11 mouse cellular contexts compared by ENCODE assay signal in the genomic region with DNA sequence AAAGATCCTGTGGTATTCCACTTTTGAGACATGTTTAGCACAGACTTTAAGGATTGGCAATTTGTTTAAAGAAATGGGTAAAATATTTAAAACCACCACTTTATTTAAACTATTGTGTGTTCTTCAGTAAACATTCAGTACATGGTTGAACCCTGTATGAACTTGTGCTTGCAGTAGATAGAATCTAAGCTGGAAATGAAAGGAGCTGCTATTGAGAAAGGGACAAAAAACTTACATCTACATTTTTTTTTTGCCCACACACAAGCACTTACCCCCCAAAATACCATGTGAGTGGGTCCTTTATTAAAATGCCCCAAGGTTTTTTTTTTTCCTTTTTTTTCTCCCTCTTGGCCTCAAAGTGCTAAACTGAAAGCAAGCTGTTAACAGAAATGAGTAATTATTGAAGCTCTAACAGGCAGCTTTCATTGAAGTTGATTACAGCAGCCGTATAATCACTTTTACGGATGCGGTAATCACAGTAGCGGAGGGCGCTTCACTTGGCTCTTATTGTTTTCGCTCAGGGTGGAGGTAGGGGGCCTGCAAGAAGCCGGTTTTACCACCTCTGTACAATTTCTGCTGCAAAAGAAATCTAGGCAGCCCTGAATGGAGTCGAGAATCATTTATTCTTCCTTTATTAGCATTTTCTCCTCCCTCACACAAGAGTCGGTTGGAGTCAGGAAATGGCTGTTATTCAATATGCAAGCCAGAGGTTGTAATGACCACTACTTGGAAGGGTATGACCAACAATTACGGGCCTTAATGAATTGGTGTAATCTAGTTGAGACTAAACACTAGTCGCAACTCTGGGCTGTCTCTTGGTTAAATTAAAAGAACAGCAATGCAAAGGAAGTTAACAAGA.
A peak's percentile ranks its signal among the peaks of the same experiment; 100 is the strongest.
DNase-seq lines count a peak whose midpoint lies in the region; ATAC-seq lines count a peak whose summit lies in the region.
"Had no signal": no experiment of that assay in that cellular context is flagged by ENCODE, and none has a peak within 500 bp of the region (broad histone marks: within the 10 kb centered on the region; RNA-seq: fewer than 3 reads in every experiment).

No protein-coding gene starts in this region.

- H3K9me3 ChIP-seq in hindbrain, embryonic 11.5 days (ENCODE audit: control insufficient read depth, low read length) = no peaks in the 10 kb centered on the region
- no peaks in the 10 kb centered on the region for H3K9me3 ChIP-seq in hindbrain, embryonic 10.5 days
- no peaks in the 10 kb centered on the region for H3K9me3 ChIP-seq in forebrain, embryonic 13.5 days (replicated peaks)
- H3K9me3 ChIP-seq in midbrain, embryonic 13.5 days = no peaks in the 10 kb centered on the region

- H3K4me3 ChIP-seq in hindbrain, embryonic 11.5 days (ENCODE audit: low read depth, low read length) = no peak overlapping the region
- H3K4me3 ChIP-seq in hindbrain, embryonic 10.5 days = no peak overlapping the region
- H3K4me3 ChIP-seq in forebrain, embryonic 13.5 days = no peak overlapping the region
- no peak overlapping the region for H3K4me3 ChIP-seq in midbrain, embryonic 13.5 days (replicated peaks)

- H3K36me3 ChIP-seq in hindbrain, embryonic 11.5 days (ENCODE audit: control insufficient read depth, insufficient read depth, low read length) = no peaks in the 10 kb centered on the region
- no peaks in the 10 kb centered on the region for H3K36me3 ChIP-seq in hindbrain, embryonic 10.5 days
- no peaks in the 10 kb centered on the region for H3K36me3 ChIP-seq in forebrain, embryonic 13.5 days (ENCODE audit: poor library complexity, severe bottlenecking)
- no peaks in the 10 kb centered on the region for H3K36me3 ChIP-seq in midbrain, embryonic 13.5 days

- H3K4me1 ChIP-seq in hindbrain, embryonic 11.5 days (replicated peaks; ENCODE audit: control insufficient read depth, insufficient read depth, low read length) = no peaks in the 10 kb centered on the region; the same call in 1 of the 2 replicates
- H3K4me1 ChIP-seq in hindbrain, embryonic 10.5 days (replicated peaks) = peaks cover 20% of the 10 kb centered on the region
- H3K4me1 ChIP-seq in forebrain, embryonic 13.5 days = peaks cover 30% of the 10 kb centered on the region
- peaks cover 11% of the 10 kb centered on the region for H3K4me1 ChIP-seq in midbrain, embryonic 13.5 days (replicated peaks)

- peak; percentile 59 for ATAC-seq in hindbrain, embryonic 11.5 days (ENCODE audit: low FRiP score)
- ATAC-seq in forebrain, embryonic 13.5 days = peak; percentile 88
- 0 out of 2 replicates have a peak, but pooled peaks have one; percentile 55 for ATAC-seq in midbrain, embryonic 13.5 days
- ATAC-seq in megakaryocyte-erythroid progenitor cell, adult 5-6 weeks (replicated peaks; ENCODE audit: low FRiP score, low TSS enrichment, poor library complexity, severe bottlenecking) = no peak
- ATAC-seq in granulocyte monocyte progenitor cell, adult 5-6 weeks (replicated peaks; ENCODE audit: poor library complexity, severe bottlenecking) = no peak

- no peak overlapping the region for H3K9ac ChIP-seq in hindbrain, embryonic 11.5 days (ENCODE audit: low read depth, low read length)
- H3K9ac ChIP-seq in forebrain, embryonic 13.5 days = no peak overlapping the region
- no peak overlapping the region for H3K9ac ChIP-seq in midbrain, embryonic 13.5 days (replicated peaks)

- DNase-seq in hindbrain, embryonic 11.5 days (ENCODE audit: low spot score) = peak; percentile 12
- no peak for DNase-seq in hindbrain, embryonic 10.5 days (ENCODE audit: low spot score)
- DNase-seq in Muller cell, postnatal 12 days (ENCODE audit: inconsistent ontology term) = peak; percentile 16
- DNase-seq in frontal cortex, adult 2 months (ENCODE audit: extremely low spot score in 1 of 2, low spot score in 1 of 2) = no peak
- DNase-seq: cerebellum, adult 2 months; liver; thymus, postnatal 4 days had no signal

- 43% methylated on average over 11 of the region's 11 CpGs for WGBS in hindbrain, embryonic 11.5 days
- 50% methylated on average over 11 of the region's 11 CpGs for WGBS in hindbrain, embryonic 10.5 days
- WGBS in forebrain, embryonic 13.5 days = 4% methylated on average over 11 of the region's 11 CpGs
- WGBS in midbrain, embryonic 13.5 days = 25% methylated on average over 11 of the region's 11 CpGs

- no peaks in the 10 kb centered on the region for H3K27me3 ChIP-seq in hindbrain, embryonic 11.5 days (ENCODE audit: control insufficient read depth, insufficient read depth, low read length)
- no peaks in the 10 kb centered on the region for H3K27me3 ChIP-seq in hindbrain, embryonic 10.5 days (ENCODE audit: insufficient read depth, poor library complexity, severe bottlenecking)
- peaks cover 14% of the 10 kb centered on the region for H3K27me3 ChIP-seq in forebrain, embryonic 13.5 days
- H3K27me3 ChIP-seq in midbrain, embryonic 13.5 days = no peaks in the 10 kb centered on the region

- no peak overlapping the region for H3K27ac ChIP-seq in hindbrain, embryonic 11.5 days (ENCODE audit: low read depth, low read length)
- no peak overlapping the region for H3K27ac ChIP-seq in hindbrain, embryonic 10.5 days
- no peak overlapping the region for H3K27ac ChIP-seq in forebrain, embryonic 13.5 days
- 0 out of 2 replicates have a peak overlapping the region, but pooled peaks have one; percentile 9 for H3K27ac ChIP-seq in midbrain, embryonic 13.5 days

- no peak overlapping the region for H3K4me2 ChIP-seq in hindbrain, embryonic 11.5 days (replicated peaks; ENCODE audit: low read depth, low read length)
- peak overlapping the region; percentile 45 for H3K4me2 ChIP-seq in forebrain, embryonic 13.5 days
- H3K4me2 ChIP-seq in midbrain, embryonic 13.5 days (replicated peaks) = peak overlapping the region; percentile 36

Comparison
In these comparisons a context has a peak if more than half of its experiments do, and no peak if none do; other contexts are left out.
1. DNase-seq: peak in hindbrain, embryonic 11.5 days (single experiment) and Muller cell, postnatal 12 days (single experiment); none in hindbrain, embryonic 10.5 days (single experiment) and frontal cortex, adult 2 months (0 of 2).
2. ATAC-seq: peak in hindbrain, embryonic 11.5 days (single experiment), forebrain, embryonic 13.5 days (single experiment) and midbrain, embryonic 13.5 days (single experiment); none in megakaryocyte-erythroid progenitor cell, adult 5-6 weeks (single experiment) and granulocyte monocyte progenitor cell, adult 5-6 weeks (single experiment).